ENCODE assay signal across 11 mouse cellular contexts in the genomic region with DNA sequence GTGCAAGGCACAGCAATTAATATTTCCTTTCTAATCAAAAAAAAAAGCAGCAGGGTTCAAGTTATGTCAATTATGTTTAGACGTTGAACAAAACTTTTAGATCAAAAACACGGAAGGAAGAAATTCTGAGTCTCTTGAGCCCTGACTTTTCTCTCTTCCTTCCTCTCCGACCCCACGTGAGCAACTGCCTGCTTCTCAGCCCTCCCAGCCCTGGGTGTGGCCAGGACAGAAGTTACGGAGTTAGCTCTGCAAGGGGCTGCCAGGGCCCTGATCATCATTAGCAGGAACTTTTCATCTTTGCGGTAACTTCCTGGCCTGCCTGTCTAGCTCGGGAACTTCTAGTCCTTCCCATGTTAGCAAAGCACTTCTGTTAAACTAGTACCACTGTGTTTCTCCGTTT. TPM values are rescaled to one million over a fixed set of nuclear protein-coding genes. Genes with fewer than 3 reads are reported as not detected.
DNase-seq lines count a peak whose midpoint lies in the region; ATAC-seq lines count a peak whose summit lies in the region.
"Had no signal": no experiment of that assay in that cellular context is flagged by ENCODE, and none has a peak within 500 bp of the region (broad histone marks: within the 10 kb centered on the region; RNA-seq: fewer than 3 reads in every experiment).

No protein-coding gene starts in this region.

- WGBS in liver, embryonic 15.5 days (ENCODE audit: insufficient replicate concordance): 12% methylated on average over 8 of the region's 8 CpGs

- no peak overlapping the region for H3K27ac ChIP-seq in liver, embryonic 15.5 days (replicated peaks)
- H3K27ac ChIP-seq: embryonic facial prominence, embryonic 15.5 days; intestine, embryonic 15.5 days; midbrain, embryonic 12.5 days had no signal

- no peaks in the 10 kb centered on the region for H3K36me3 ChIP-seq in liver, embryonic 15.5 days (replicated peaks)
- no peaks in the 10 kb centered on the region for H3K36me3 ChIP-seq in splenic B cell, adult 2 months (ENCODE audit: control insufficient read depth, insufficient read depth, low read length, poor library complexity, severe bottlenecking)
- H3K36me3 ChIP-seq: embryonic facial prominence, embryonic 15.5 days; intestine, embryonic 15.5 days; midbrain, embryonic 12.5 days had no signal

- H3K4me1 ChIP-seq in liver, embryonic 15.5 days (replicated peaks): peaks cover 15% of the 10 kb centered on the region
- H3K4me1 ChIP-seq: embryonic facial prominence, embryonic 15.5 days had no signal

- no peaks in the 10 kb centered on the region for H3K27me3 ChIP-seq in liver, embryonic 15.5 days
- no peaks in the 10 kb centered on the region for H3K27me3 ChIP-seq in splenic B cell, adult 2 months (ENCODE audit: control insufficient read depth, insufficient read depth, low read length, poor library complexity, severe bottlenecking)
- H3K27me3 ChIP-seq: embryonic facial prominence, embryonic 15.5 days; intestine, embryonic 15.5 days had no signal

- peak; percentile 47 for DNase-seq in kidney, adult 11 months
- no peak for DNase-seq in kidney, adult 18-20 months
- peak; percentile 82 for DNase-seq in splenic B cell, adult 2 months (ENCODE audit: low read depth, low spot score)
- no peak for DNase-seq in embryo, embryonic 11 days
- DNase-seq in ovary, postnatal 14 days (ENCODE audit: low spot score): no peak

- H3K4me3 ChIP-seq in liver, embryonic 15.5 days (replicated peaks): no peak overlapping the region
- H3K4me3 ChIP-seq: embryonic facial prominence, embryonic 15.5 days; intestine, embryonic 15.5 days; midbrain, embryonic 12.5 days had no signal

- H3K9me3 ChIP-seq in liver, embryonic 15.5 days (replicated peaks): no peaks in the 10 kb centered on the region
- H3K9me3 ChIP-seq: embryonic facial prominence, embryonic 15.5 days; intestine, embryonic 15.5 days; midbrain, embryonic 12.5 days had no signal

- no peak overlapping the region for H3K9ac ChIP-seq in liver, embryonic 15.5 days
- H3K9ac ChIP-seq: embryonic facial prominence, embryonic 15.5 days; intestine, embryonic 15.5 days; midbrain, embryonic 12.5 days had no signal

- no peak overlapping the region; the same call in 1 of the 2 replicates for H3K4me2 ChIP-seq in liver, embryonic 15.5 days
- H3K4me2 ChIP-seq: embryonic facial prominence, embryonic 15.5 days; intestine, embryonic 15.5 days; midbrain, embryonic 12.5 days had no signal

- ATAC-seq in activated CD4-positive, CD25-positive, alpha-beta regulatory T cell, adult 4 months: peak; percentile 73
- ATAC-seq in liver, embryonic 15.5 days (ENCODE audit: insufficient read depth): peak; percentile 29; the same call in 1 of the 2 replicates
- ATAC-seq in erythroid progenitor cell, adult 5-6 weeks (replicated peaks; ENCODE audit: low FRiP score, poor library complexity, severe bottlenecking): no peak
- ATAC-seq: intestine, embryonic 15.5 days had no signal

RNA-seq across cellular contexts. Expression of gene Etnk1, which starts 20.3 kb away (rescaled TPM):
- 10 to 100 TPM; 25.9 to 33.6 TPM for polyA plus RNA-seq in activated CD4-positive, CD25-positive, alpha-beta regulatory T cell, adult 4 months (2017; shearing (Covaris generic))
- 7.4 and 8.9 TPM in 2 replicates for polyA plus RNA-seq in liver, embryonic 15.5 days (2015; fragmentation: Nextera tagmentation; extraction: Ambion mirVana)
- 37.1 and 59.1 TPM in 2 replicates for total RNA-seq in erythroid progenitor cell, adult 5-6 weeks (2015; ENCODE audit: low replicate concordance)
- 44.7 and 50.4 TPM in 2 replicates for total RNA-seq in erythroid progenitor cell, adult 5-6 weeks (2017; ENCODE audit: low replicate concordance)

RNA-seq across cellular contexts. Expression of gene C2cd5, which starts 46.8 kb away (rescaled TPM):
- 10 to 100 TPM; 53.0 to 58.6 TPM for polyA plus RNA-seq in activated CD4-positive, CD25-positive, alpha-beta regulatory T cell, adult 4 months (2017; shearing (Covaris generic))
- polyA plus RNA-seq in liver, embryonic 15.5 days (2015; fragmentation: Nextera tagmentation; extraction: Ambion mirVana): 17.8 TPM in 2 replicates
- total RNA-seq in erythroid progenitor cell, adult 5-6 weeks (2015; ENCODE audit: low replicate concordance): 103 and 135 TPM in 2 replicates
- total RNA-seq in erythroid progenitor cell, adult 5-6 weeks (2017; ENCODE audit: low replicate concordance): 105 and 112 TPM in 2 replicates

Comparison
In these comparisons a context has a peak if more than half of its experiments do, and no peak if none do; other contexts are left out.
1. DNase-seq: peak in kidney, adult 11 months (single experiment) and splenic B cell, adult 2 months (single experiment); none in kidney, adult 18-20 months (single experiment), embryo, embryonic 11 days (single experiment) and ovary, postnatal 14 days (single experiment).